Mouse (Mus musculus): ENCODE measurements around the gene Styxl1.
A peak's percentile ranks its signal among the peaks of the same experiment; 100 is the strongest.

Styxl1 gene

DNA sequence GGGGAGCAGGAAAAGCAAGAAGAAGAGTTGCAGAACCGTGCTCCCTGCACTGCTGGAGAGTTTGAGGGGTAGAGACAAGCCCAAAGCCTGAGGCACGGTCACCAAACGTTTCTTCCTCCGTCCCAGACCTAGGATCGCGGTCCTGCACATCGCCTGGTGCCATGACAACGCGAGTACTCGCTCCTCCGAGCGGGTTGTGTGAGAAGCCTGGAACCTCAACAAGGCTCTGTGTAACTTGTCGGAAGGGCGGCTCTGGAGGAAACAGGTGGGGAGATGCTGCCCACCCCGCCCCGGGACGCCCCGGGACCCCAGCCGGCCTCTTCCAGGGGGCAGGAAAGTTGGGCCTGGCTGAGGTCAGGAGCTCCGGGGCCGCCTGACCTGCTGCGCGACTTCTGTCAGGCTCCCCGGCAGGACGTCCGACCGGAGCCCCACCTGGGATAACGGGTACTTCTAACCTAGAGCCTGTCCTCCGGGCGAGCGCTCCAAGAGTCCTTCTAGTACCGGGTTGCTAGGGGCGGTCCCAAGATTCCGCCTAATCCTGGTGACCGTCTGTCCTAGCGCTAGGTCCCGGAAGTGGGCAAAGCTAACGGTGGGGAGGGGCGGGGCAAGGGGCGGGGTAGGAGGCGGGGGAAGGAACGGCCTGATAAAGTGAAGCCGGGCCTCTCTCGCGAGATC, at the start of gene Styxl1:
Gene Styxl1, minus strand, starts transcription at position 590 of the 675 bp plus-strand sequence.
- DNase-seq (ENCODE audit: low spot score in 2 of 2), result no peak

DNA sequence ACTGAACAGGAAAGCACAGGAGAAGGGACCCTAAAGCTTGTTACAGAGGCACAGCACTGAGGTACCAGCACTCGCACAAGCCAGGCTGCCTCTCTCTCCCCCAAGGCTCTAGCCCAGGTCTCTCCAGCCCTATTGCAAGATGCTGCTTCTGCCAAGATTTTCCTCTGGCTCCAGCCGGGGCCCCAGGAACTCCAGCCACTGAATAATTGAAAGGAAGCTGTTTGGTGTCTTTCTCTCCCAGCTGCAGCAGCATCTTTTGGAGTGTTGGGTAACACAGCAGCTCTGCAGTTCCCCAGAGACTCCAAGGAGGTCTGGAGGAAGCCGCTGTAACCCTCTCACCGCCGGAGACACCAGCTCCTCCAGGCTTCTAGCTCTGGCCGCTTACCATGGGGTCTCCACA, 48.0 kb upstream of the Styxl1 start:
- DNase-seq (ENCODE audit: low spot score in 2 of 2), result no peak

DNA sequence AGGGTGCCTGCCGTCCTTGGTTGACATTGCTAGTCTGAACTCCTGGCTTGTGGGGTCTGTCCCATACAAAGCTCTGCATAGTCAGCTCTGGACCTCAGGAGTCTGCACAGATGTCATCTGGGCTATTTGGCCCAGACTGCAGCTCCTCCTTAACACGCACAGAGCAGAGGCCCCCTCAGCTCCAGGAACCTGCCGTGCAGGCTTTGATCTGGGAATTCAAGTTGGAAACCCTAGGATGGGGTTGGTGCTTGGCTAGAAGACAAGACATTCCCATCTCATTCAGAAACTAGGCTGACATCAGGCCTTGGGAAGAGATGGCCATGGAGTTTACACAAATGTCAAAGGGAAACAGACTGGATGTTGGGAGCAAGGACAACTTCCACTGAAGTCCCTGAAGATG, 46.3 kb upstream of the Styxl1 start:
- no peak for DNase-seq (ENCODE audit: low spot score in 2 of 2)

DNA sequence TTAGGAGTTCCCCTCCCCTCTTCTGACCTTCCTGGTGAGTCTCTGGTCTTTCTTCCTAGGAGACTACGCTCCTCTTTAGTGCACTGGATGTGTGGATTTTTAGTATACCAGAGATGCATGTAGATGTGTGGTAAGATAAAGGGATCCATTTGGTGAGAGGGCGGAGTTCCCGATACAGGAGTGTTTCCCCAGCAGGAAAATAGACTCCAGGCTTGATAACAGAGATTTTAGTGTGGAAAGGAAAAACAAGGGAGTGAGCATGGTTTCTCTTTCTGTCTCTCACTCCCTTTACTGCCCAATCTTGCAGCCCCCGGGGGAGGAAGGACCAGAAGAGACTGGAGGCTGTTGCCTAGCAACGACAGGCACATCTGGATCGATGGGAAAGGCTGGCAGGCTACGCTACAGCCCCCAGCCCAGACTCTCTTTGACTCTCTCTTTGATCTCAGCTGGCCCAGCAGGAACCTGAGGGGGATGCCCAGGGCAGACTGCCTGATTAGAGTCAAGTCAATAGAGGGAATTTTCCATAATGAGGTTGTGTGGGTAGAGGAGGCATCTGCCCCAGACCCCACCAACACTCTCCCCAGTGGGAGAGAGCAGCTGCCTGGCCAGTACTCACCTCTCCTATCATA, 44.2 kb upstream of the Styxl1 start:
- no peak for DNase-seq (ENCODE audit: low spot score in 2 of 2)

DNA sequence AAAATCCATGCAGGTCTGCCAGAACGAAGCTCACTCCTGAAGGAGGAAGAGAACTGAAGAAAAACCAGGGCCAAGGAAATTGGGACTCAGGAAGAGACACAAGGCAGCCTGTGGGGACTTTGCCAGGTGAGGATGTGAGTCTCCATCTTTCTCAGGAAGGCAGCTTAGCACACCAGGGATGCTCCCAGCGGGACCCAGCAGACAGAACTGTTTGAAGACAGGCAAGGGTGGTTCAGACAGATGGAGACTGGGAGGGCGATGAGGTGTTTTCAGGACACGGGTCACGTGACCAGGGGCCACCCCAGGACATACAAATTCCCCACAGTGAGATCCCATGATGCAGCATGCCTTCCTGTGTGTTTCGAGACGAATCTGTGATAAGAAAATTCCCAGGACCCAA, 40.3 kb upstream of the Styxl1 start:
- no peak for DNase-seq (ENCODE audit: low spot score in 2 of 2)

DNA sequence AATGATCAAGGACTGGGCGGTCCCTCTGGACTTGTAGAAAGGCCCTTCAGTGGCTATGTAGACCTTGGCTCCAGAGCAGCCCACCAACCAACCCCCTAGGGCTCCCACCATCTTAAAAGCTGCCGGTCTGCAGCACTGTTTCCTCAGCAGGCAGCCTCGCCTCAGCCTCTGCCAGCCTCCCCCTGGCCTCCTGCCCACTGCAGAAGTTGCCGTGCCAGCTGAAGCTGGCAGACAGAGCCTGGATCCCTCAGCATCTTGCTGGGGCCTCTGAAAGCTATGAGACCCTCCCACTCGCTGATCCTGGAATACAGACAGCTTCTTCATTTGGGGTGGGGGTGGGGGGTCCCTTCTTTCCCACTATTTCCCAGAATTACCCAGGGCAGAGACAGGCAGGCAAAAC, 34.8 kb upstream of the Styxl1 start:
- DNase-seq (ENCODE audit: low spot score in 2 of 2), result no peak

DNA sequence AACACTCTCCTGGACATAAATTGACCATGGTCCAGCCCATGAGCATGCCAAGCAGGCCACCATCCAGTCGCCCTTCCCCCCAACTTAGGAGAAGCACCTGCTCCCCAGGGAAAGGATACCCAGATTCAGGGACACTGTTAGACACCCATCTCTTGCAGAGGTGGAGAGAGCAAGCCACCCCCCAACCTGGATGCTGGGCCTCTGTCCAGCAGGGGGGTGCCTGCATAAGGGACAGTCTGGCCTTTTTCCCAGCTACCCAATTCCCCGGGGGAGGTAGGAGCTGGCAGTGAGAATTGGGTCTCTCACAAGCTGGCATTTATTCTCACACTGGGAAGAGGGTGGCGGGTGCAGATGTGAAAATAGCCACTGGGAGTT, 29.1 kb upstream of the Styxl1 start:
- no peak for DNase-seq (ENCODE audit: low spot score in 2 of 2)

DNA sequence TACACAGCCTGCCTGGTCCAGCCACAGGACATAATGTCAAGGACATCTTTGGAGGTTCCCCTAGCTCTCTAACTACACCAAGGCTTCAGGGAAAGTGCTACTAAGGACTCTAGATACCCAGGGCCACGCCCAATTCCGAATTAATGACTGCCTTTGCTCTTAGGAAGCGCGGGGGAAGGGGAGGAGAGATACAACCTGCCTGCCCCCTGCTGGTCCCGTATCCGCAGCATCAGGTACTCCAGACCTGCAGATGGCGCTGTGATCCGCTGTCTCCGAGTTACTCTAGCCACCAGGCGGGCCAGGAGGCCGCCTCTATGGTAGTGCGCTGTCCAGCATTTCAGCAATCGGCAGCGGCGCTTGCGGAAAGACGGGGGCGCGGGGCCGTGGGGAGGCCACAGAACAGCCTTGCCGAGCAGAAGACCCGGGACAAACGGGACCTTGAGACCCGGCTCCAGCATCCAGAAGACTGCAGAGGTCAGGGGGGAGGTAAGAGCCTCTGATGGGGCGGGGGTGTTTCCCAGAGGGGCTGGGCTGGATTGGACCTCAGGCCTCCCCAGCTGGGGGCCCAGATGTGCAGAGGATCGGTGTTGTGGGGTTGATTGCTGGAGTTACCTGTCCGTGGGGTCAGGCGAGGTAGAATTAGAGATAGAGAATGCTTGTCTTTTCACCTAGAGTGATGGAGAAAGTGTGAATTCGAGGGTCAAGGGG, 28.5 kb upstream of the Styxl1 start, which contains the start of gene Srrm3:
Gene Srrm3, plus strand, starts transcription at position 336 of the 708 bp plus-strand sequence.
- DNase-seq (ENCODE audit: low spot score in 2 of 2), result peak; percentile 84 to 89

DNA sequence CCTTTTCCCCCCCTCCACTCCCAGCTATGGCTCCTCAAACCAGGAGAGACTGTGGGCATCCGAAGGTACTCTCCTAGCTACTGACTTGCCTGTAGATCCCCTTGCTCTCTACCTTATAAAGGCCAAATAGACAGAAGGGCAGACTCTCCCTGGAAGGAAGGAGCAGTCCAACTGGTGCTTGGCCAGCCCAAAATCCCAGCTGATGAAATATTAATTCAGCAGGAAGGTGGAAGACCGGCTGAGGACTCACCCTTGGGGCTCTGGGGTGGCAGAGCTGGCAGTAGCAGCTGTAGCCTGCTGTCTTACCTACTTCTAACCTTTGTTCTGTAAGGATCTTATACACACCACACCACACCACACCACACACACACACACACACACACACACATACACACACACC, 26.6 kb upstream of the Styxl1 start:
- DNase-seq (ENCODE audit: low spot score in 2 of 2), result no peak

DNA sequence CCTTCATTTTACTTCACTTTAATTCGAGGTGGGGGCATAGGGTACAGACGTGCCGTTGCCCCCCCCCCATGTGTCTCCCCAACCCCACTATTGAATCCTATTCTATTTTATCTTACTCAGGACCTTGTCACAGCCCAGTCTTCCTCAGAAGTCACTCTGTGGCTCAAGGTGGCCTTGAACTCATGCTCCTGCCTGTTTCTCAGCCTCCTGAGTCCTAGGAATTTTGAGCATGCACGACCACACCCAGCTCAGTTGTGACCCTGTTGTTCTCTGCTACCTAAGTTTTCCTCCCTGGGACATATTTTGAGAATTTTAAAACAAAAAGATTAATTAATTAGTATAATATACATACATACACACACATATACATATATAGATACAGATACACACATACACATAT, 25.5 kb upstream of the Styxl1 start:
- no peak for DNase-seq (ENCODE audit: low spot score in 2 of 2)

DNA sequence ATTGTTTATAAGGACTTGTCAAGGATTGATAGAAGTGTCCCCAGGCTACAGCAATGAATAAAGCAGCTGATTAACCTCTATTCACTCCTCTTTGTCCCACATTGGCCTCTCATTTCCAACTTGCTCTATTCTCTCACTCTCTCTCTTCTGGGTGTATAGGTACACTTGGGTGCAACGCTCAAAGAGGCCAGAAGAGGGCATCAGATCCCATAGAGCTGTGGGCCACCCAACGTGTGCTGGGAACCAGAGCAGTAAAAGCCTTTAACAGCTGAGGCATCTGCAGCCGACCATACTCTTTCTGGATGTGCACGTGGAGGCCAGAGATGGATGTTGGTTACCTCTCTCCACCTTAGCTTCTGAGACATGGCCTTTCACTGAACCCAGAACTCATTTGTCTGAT, 24.9 kb upstream of the Styxl1 start:
- no peak for DNase-seq (ENCODE audit: low spot score in 2 of 2)

DNA sequence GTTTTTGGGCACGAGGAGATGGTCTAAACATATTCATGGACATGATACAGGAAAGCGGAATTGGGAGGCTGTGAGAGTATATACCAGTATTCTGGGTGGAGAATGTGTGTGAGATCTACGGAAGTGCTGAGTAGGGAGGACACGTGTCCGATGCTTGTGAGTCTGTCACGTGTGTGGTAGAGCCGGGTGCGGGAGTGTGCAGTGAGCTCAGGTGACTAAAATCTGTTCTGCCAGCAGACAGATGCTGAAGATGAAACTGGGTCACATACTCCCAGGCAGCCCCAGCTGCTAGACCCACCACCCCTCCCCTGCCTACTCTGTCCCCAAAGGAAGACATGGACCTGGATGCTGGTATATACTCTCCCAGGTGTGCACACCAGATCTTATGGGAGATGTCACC, 24.5 kb upstream of the Styxl1 start:
- DNase-seq (ENCODE audit: low spot score in 2 of 2), result no peak

DNA sequence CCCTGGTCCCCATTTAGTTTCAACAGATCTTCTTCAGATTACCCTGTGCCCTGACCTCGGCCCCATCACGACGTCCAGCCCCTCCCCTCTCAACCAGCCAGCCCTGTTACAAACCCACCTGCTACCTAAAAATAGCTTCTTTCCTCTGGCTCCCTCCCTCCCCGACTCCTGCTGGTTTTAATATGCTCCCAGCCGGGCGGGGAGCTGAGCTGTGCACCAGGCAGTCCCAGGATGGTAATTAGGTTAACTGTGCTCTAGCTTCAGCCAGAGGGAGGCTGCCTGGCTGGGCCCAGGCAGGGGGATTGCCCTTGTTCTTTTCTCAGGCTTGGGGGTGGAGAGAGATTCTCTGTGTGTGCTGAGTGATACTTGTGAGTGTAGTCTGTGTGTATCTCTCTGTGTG, 22.7 kb upstream of the Styxl1 start:
- DNase-seq (ENCODE audit: low spot score in 2 of 2), result no peak

DNA sequence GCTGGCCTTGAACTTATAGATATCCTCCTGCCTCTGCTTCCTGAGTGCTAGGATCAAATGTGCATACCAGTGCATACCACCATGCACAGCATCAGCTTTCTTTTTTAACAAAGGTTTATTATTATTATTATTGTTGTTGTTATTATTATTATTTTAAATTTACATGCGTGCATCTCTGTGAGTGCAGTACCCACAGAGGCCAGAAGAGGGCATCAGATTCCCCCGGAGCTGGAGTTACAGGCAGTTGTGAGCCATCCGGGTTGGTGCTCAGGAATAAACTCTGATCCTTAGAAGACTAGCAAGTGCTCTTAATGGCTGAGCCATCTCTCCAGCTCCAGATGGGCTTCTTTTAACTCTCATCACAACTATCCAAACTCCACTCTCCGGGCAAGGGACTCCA, 21.6 kb upstream of the Styxl1 start:
- no peak for DNase-seq (ENCODE audit: low spot score in 2 of 2)

DNA sequence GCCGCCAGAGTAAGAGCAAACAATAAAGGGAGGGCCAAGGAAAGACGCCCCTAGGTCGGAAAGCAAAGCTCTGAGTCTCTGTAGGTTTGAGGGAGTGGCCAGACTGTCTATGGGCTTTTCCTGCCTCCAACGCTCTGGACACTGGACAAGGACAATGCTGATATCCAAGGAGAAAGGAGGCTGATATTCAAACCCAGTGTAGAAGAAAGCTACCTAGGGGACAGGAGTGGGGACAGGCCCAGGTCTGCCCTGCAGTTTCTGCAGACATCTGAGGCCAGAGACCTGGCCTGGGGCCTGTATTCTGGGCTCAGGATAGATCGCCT, 16.6 kb upstream of the Styxl1 start:
- no peak for DNase-seq (ENCODE audit: low spot score in 2 of 2)

DNA sequence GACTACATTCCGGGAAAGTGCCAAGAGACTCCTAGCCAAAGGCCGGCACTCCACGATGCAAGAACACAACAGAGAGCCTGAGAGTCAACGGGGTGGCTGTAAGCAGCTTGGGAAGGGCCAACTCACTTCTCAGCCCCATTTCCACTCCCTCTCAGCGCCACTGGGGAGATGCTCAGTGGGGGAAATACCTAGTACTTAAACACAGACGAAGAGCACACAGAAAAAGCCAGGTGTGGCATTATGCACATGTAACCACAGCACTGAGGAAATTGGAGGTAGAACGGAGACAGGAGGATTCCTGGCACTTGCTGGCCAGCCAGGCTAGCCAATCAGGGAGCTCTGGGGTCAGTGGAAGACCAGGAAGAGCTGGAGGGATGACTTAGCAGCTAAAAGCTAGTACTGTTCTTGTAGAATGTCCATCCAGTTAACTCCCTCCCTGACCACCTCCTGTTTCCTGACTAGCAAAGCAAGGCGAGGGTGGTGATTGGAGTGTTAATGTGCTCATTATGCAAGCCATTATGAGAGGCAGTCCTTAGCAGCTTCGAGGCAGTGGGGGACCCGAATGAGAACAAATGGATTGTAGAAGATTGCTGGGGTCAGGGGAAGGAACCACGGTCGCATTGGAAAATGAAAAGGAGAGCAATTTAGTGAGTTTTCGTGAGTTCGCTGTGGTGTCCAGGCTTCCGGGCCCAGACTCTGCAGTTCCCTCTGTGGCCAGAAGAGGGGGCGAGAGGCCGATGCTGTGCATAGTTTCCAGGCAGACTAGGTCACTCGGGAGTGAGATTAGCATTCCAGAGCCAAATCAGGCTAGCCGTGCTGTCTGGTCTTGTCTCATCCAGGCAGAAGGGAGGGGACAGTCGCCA, 16.0 kb upstream of the Styxl1 start:
- peak; percentile 81 to 84 for DNase-seq (ENCODE audit: low spot score in 2 of 2)

DNA sequence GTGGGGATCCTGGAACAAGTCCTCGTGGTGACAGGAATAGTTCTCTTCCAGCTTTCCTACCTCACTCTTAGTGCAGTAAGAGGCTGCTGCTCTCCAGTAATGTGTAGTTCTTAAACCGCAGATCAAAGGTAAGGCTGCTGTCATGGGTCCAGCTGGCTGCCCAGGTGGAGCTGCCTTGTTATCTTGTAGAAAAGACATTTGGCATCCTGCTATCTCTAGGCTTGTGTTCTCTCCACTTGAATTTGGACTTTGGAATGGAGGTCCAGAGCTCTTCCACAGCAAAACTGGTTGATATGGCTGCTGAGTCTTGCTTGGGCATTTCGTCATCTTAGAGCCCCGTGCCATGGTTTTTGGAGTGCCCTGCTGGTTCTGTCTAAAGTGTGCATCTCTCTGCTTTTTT, 4.7 kb upstream of the Styxl1 start:
- DNase-seq (ENCODE audit: low spot score in 2 of 2), result no peak

DNA sequence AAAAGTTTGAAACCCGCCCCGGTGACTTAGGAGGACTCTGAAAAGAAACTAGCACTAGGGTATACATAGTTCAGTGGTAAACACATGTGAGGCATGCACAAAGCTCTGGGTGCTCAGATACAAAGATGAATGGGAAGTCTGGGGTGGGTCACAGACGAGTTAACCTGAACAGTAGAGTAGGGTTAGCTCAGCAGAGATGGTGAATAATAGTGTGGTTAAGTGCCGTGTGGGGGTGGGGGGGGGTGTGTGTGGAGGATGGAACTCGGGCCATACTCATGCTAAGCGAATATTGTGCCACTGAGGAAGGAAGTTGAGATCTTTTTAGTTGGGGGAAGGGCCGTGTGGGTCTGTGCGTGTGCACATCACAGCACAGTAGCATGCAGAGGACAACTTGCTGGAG, 2.1 kb upstream of the Styxl1 start:
- no peak for DNase-seq (ENCODE audit: low spot score in 2 of 2)

DNA sequence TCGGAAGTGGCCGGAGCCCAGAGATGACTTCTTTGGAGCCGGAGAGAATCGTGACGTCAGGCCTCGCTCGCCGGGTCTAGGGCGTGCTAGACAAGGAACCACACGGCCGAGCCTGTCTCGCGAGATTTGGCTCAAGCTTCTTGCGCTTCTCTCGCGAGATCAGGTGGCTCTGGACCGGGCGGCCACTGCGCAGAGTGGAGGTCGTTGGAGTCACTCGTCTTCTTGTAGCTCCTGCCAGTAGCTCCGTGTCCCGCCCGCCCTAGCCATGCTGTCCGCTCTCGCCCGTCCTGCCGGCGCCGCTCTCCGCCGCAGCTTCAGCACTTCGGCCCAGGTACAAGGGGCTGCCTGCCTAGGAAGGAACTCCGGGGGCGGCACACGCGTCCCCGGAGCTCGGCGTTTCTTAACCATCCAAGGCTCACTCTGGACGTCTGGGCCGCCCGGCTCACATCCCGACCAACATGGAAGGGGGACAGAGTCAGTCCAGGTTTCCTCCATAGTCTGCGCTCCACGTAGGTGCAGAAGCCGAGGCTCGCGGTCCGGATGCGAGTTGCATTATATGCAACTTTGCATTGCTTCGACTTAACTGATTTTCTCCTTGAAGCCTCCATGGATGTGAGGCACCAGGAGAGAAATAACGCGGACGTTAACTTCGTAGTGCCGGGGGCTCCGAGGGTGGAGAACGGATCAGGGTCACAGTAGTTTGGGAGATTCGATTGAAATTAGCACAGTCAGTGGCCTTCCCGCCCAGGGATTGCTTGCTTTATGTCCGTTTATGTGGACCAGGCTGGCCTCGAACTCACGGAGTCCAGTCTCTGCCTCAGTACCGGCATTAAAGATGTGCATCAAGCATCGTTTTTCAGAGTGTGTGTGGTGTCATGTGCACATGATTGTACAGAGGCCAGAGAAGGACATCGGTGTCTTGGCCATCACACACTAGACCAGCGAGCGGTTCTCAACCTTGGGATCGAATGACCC, 573 bp upstream of the Styxl1 start, which contains the start of gene Mdh2:
Gene Mdh2, plus strand, starts transcription at position 10 of the 975 bp plus-strand sequence.
- DNase-seq (ENCODE audit: low spot score in 2 of 2), result peak; percentile 98 to 100

DNA sequence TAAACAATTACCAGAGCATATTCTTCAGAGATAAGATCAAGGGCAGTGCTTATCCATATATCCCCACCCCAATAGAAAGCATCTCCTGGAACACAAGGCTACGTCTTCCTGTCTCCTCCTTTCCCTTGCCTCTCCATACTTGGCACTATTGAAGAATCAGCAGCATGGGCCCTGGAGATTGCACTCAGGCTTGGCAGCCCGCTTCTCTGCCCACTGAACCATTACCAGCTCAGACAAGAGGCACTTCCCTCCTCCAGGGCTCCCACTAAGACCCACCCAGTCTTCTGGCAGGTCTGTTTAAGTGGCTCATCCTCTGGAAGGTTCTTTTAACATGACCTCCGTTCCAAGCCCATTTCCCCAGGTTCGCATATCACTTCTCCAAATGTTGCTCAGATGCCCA, 1.6 kb downstream of the Styxl1 start:
- DNase-seq (ENCODE audit: low spot score in 2 of 2), result no peak

DNA sequence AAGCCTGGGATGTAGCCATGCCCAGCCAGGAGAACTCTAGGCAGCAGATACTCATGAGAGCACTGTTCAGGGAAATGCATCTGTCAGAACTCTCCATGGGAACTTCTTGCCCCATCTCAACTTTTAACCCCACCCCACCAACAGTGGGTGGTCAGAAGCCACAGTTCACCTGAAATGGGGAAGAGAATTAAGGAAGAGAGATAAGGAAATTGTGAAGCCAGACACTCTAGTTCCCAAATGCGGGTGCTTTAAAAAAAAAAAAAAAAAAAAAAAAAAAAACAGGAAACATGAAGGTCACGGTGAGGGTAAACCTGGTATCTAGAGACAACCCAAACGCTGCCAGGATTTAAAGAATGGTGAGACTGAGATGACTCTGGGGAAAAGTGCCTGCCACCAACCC, 5.7 kb downstream of the Styxl1 start:
- no peak for DNase-seq (ENCODE audit: low spot score in 2 of 2)

Data from urinary bladder, postnatal 36 days (tissue).